Mouse (Mus musculus) cerebellum, adult 11-12 months (tissue): ENCODE results near the gene Olfr263.
"Not testable (repeated sequence)": the region's sequence is repeated elsewhere in the genome, so short reads cannot be mapped to it uniquely, and the experiment has no call there.

Source experiments
- DNase-seq: peaks from one replicate; pipeline ENCODE4 v3.0.0; 2022

Olfr263 gene

DNA sequence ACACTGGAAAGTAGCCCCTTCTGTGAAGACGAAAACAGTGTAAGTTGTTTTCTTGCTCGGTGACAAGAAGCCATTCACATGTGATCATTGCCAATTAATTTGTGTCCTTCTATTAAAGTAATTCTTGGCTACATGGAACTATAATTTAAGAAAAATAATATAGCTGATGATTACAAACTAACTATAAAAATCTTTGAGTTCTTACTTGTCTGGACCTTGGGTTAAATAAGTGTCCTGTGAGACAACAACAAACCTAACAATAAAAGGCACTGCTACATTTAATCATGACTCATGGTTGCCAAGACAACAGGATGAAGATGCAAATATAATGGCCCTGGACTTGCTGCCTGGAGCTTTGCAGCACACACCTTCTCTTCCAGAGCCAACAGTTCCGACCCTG is at the start of gene Olfr263:
Gene Olfr263, plus strand, starts transcription at position 301 of the 400 bp plus-strand sequence.
- not testable (repeated sequence) for DNase-seq

DNA sequence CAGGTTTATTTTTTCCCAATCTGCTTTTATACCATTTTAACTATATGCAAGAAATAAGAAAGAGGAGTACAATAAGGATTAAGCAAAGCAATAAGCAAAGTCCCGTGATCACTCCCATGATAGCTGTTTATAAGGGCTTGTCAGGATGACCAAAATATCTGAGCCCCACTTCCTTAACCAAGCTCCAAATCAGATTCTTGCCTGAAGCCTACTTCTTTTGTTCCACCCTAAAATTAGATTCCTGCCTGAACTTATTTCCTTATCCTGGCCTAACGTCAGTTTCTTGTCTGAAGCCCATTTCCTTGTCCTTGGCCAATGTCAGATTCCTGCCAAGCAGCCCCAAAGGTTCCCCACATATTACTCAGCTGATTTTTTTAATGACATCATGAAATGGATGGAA is 46.8 kb upstream of the Olfr263 start:
- DNase-seq, result no peak

DNA sequence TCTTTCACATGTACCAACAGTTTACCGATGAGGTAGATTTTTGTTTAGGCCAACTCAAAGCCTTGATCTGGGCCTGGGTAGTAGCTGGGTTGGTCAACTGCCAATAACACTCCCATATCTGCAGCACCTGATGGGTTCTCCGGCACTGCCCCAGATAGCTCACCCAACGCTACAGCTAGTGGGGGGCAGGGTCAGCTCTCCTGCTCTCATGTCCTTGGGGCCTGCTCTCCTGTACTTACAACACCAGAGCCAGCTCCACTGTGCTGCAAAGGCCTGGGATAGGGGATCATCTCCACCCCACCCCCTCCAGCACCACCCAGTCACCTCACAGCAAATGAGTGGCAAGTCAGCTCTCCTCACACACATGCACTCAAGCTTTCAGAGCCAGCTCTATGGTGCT is 19.7 kb upstream of the Olfr263 start:
- DNase-seq, result no peak

- no peak for DNase-seq
Measured at GRCm38 (mm10) chr13:21110441-21110840, 19.0 kb upstream of the Olfr263 start.

DNA sequence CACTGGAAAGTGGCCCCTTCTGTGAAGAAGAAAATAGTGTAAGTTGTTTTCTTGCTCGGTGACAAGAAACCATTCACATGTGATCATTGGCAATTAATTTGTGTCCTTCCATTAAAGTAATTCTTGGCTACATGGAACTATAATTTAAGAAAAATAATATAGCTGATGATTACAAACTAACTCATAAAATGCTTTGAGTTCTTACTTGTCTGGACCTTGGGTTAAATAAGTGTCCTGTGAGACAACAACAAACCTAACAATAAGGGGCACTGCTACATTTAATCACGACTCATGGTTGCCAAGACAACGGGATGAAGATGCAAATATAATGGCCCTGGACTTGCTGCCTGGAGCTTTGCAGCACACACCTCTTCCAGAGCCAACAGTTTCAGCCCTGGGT is 18.3 kb upstream of the Olfr263 start, which contains the start of gene Olfr1369-ps1:
Gene Olfr1369-ps1, plus strand, starts transcription at position 301 of the 400 bp plus-strand sequence.
- DNase-seq, result not testable (repeated sequence)

GRCm38 (mm10) chr13:21114121-21114520 is 15.3 kb upstream of the Olfr263 start:
- no peak for DNase-seq

- DNase-seq, result no peak
Measured at GRCm38 (mm10) chr13:21142421-21142820, 13.0 kb downstream of the Olfr263 start.

GRCm38 (mm10) chr13:21145767-21146166 is 16.3 kb downstream of the Olfr263 start, which contains the start of gene Olfr1368:
TSS of gene Olfr1368 (minus strand) at chr13:21145867.
- DNase-seq, result no peak

- no peak for DNase-seq
Measured at GRCm38 (mm10) chr13:21155888-21156287, 26.4 kb downstream of the Olfr263 start.

DNA sequence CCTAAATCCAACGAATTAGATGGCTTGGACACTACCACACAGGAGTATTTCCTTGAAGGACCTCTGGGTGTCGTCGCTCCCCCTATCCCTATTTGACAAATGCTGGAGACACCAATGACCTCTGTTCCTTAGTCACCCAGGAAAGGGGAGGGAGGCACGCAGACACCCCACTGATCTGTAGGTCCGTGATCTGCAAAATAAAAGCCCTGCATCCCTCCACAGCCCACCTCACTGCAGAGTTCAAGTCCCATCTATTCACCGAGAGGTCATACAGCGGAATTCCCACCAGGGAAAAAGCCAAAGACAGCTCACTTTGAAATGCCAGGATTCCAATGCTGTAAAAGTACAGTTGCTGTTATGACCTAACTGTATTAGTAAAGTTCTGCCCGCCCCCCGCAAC is 28.6 kb downstream of the Olfr263 start:
- no peak for DNase-seq

- peak; percentile 82 for DNase-seq
Measured at GRCm38 (mm10) chr13:21158785-21159474, 29.5 kb downstream of the Olfr263 start.

DNA sequence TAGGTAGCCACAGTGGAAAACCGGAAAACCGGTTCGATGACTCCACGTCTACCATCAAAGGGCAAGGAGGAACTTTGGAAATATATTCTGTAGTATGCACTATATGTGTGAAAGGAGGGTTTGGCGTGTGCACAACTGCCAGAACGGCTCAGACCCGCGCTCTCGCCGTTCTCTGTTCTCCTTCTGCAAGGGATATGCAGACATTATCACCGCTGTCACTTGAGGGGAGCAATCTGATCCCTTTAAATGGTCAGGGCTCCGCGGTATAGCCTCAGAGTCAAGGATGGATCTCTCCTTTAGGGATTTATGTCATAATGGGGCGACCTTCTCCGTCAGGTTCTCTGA is 30.0 kb downstream of the Olfr263 start:
- no peak for DNase-seq

DNA sequence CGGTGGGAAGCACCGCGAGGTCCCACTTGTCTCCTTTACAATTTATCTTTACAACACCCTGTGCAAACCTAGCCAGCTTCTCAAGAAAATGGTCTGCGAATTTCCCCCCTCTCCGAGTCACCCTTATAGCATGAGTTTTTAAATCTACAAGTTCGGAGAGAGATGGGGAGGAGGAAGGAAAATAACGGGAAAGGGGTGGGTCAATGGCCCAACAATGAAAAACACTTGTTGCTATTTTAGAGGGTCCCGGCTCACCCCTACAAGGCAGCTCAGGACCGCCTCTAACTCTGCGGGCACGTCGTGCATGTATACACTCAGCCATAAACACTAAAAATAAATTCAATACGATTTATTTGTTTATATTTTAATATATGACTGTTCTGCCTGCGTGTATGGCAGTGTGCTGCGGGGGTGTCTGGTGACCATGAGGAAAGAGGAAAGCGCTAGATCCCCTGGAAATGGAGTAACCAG is 30.6 kb downstream of the Olfr263 start:
- DNase-seq, result peak; percentile 28

- DNase-seq, result peak; percentile 84
Measured at GRCm38 (mm10) chr13:21160657-21161590, 31.5 kb downstream of the Olfr263 start.

GRCm38 (mm10) chr13:21161591-21161990 is 32.2 kb downstream of the Olfr263 start:
- no peak for DNase-seq

DNA sequence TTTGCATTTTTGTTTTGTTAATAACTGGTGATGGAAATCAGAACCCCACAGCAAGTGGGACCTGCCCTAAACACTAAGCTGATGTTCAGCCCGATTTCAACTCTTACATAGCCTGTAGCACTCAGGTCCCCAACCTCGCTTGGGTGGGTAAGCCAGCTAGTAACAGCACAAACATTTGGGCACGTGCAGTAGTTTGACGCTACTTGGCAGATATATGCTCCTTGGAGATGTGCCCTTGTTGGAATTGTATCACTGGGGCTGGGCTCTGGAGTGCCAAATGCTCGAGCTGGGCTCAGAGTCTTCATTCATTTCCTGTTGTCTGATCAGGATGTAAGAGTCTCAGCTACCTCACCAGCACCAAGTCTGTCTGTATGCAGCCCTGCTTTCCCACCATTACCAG is 33.2 kb downstream of the Olfr263 start:
- DNase-seq, result no peak

DNA sequence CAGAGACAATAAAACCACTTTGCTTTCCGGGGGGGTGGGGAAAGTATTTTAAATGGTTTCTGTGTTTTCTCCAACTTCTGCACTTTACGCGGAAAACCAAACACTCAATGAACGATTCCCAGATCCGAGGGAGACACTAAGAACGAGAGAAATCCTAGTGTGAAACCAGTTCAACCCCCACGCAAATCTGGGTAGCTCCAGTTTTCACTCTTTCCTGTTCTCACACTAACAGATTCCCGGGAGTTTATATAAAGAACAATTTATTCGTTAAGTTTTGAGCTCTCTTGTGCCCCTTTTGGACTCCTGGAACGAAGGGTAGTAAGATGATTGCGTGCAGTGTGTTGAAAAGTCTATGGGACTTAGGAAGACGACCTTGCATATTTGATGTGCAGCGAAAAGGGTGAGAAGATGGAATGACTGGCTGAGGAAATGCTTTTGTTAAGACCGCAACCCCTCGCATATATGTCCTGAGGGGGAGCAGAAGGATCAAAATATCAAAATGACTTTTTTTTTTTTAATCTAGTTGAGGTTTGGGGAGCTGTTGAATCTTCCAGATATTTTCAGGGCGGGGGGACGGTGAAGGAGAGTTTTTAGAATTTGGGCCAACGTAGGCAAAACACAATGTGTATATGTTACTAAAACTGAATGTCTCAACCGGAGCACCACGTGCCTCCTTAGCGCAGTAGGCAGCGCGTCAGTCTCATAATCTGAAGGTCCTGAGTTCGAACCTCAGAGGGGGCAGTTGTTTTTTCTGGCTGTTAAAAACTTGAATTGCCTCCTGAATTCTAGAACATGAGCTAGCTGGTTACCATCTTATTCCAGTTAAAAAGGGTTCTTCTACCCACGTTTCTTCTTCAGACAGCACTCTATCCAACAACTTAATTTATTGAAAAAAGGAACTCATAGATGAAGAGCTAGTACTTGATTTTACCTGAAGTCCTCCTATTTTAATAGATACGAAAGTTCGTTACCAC is 37.8 kb downstream of the Olfr263 start:
- DNase-seq, result peak; percentile 78

GRCm38 (mm10) chr13:21167910-21168300 is 38.5 kb downstream of the Olfr263 start:
- DNase-seq, result peak; percentile 32

DNA sequence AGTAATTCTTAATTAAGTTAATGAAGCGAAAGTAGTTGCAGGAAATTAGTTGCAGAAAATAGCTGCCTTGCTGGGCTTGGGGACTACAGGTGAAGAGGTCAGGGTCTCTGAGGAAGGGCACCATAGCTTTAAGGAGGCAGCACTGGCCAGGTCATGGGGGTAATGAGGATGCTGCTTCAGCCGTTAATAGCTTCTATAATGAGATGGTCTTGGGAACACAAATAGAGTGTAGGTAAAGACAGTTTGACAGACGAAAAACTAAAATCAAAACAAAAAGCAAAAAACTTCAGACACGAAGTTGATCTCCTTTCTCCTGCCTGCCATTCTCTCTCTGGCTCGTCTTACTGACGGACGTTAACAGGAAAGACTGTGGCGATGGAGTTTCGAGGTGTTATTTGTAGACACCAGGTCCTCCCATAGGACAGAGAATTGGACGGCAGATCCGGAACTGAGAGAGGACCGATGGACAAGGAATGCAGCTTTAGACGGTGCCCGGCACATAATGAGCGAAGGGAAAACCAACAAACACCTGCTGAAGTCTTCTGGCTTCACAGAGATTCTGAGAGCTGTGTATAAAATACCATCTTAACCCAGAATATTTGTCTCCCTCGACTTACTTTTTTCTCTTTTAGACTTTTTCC is 39.1 kb downstream of the Olfr263 start:
- peak; percentile 39 for DNase-seq

- DNase-seq, result no peak
Measured at GRCm38 (mm10) chr13:21169121-21169656, 39.8 kb downstream of the Olfr263 start.

- peak; percentile 81 for DNase-seq
Measured at GRCm38 (mm10) chr13:21169657-21170430, 40.4 kb downstream of the Olfr263 start.
